Mouse (Mus musculus) embryo, embryonic 11.5 days (tissue): ENCODE measurements around the gene Gm4881.

ENCODE experiments used
- DNase-seq: peaks from one replicate; pipeline ENCODE4 v3.0.0-alpha.2; 2012; ENCODE audit warnings: low read depth, low spot score

The Gm4881 gene

DNA sequence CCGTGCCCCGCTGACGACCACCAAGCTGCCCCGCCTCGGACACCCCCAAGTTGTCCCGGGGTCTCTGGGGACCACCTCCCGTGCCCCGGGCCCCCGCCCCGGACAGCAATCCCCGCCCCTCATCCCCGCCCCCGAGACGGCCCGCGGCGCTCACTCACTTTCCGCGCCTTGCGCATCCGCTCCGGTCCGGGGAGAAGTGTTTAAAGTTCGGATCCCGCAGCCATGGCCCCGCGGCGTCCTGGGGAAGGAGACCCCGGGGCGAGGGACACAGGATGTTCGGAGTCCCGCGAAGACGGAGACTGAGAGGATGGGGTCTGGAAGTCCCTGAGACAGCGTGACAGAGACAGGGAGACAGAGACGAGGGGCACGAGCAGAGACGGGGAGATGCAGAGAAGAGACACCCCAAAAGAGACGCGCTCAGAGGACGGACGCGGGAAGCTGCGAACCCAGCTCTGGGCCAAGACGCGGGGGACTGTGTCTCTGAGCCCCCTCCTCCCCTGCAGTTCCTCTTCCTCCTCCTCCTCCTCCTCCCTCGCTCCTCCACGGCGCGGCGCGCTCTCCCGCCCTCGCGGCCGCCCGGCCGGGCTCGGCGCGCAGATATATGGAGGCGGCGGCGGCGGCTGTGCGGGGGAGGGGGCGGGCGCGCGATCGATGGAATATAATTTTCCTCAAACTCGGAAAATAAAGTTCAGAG, at the start of gene Gm4881:
TSS of gene Gm4881 (minus strand) at position 238 of the 694 bp plus-strand sequence.
- DNase-seq, result no peak

GRCm38 (mm10) chr7:24993081-24993480, 48.8 kb upstream of the Gm4881 start:
- no peak for DNase-seq

- no peak for DNase-seq
Measured at GRCm38 (mm10) chr7:24990478-24990877, 46.2 kb upstream of the Gm4881 start.

DNA sequence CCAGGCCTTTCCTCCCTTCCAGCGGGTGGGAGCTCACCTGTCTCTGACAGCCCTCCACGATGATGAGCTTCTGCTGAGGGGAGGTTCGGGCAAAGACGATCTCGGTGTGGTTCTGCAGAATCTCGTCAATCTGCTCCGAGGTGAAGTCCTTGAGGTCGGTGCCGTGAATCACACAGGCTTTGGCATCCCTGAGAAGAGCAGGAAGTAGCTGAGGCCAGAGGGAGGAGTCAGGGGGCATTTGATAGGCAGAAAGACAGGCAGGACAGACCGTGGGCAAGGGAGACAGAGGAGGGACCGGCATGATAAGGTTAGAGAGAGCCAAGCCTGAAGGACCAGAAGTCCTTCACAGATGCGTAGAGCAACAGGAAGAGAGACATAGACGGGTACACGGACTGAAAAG, 43.6 kb upstream of the Gm4881 start:
- DNase-seq, result no peak

- DNase-seq, result no peak
Measured at GRCm38 (mm10) chr7:24985799-24986198, 41.5 kb upstream of the Gm4881 start.

DNA sequence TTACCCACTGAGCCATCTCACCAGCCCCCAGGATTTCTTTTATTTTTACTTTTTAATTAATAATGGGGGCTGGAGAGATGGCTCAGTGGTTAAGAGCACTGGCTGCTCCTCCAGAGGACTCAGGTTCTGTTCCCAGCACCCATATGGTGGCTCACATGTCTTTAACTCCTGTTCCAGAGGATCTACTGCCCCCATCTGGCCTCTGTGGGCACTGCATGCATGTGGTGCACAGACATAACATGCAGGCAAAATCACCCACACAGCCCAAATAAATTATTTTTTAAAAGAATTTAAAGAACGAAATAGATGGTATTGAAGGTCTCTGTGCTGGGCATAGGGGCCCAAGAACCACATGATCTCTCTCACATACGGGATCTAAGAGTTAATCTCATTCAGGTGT, 40.0 kb upstream of the Gm4881 start:
- no peak for DNase-seq

GRCm38 (mm10) chr7:24983396-24983795, 39.1 kb upstream of the Gm4881 start:
- no peak for DNase-seq

DNA sequence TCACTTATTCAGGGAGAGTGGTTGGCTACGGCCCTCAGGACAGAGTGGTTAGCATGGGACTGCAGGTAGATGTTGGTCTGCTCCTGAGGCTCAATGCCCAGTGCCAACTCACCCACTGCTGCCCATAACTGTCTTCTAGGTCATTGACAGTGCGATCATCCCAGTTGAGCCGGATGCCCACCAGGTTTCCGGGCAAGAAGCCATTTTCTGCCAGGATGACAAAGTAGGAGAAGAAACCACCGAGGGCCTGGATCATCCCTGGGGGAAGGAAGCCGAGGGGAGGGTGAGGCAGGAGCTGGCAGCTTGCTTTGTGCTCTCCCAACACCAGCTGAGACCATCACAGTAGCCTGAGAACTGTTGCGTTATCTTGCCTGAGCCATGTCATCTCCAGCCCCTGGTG, 36.1 kb upstream of the Gm4881 start:
- no peak for DNase-seq

- DNase-seq, result no peak
Measured at GRCm38 (mm10) chr7:24978781-24979180, 34.5 kb upstream of the Gm4881 start.

DNA sequence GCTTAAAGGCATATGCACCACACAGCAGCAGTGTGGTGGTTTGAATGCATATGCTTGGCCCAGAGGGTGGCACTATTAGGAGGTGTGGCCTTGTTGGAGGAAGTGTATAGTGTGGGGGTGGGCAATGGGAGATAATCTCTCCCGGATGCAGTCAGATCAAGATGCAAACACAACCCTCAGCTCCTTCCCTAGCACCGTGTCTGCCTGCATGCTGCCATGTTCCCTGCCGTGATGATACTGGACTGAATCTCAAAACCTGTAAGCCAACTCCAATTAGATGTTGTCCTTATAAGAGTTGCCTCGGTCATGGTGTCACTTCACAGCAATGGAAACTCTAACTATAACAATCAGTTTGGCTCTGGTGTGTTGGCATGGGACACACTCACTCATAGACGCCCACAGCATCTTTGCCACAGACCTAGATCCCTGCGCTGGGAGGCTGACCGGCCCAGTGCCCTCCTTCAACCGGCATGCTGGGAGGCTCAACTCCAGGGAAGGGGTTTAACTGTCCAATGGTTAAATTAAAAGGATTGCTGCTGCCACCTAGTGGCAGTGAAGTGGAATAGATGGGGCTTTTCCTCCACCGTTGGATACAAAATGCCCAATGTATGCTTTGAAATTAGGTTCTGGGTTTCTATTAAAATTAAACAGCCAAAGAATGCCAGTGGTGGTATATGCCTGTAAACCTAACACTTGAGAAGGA, 30.8 kb upstream of the Gm4881 start:
- no peak for DNase-seq

- DNase-seq, result no peak
Measured at GRCm38 (mm10) chr7:24973902-24974301, 29.6 kb upstream of the Gm4881 start.

DNA sequence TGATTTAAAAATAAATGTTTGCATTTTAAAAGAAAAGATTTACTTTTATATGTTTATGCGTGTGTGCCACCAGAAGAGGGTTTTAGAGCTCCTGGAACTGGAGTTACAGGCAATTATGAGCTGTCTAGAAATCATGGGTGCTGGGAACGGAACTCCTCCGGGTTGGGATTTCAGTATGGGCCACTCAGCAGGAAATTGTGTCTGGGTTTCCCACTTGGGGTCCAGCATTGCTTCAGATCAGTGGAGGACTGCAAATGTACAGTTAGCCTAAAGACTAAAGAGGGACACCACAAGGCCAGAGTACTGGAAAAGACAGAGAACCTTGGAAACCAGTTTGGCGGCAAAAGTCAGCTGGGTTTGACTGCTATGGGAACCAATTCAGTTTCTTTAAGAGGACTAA, 28.9 kb upstream of the Gm4881 start:
- no peak for DNase-seq

DNA sequence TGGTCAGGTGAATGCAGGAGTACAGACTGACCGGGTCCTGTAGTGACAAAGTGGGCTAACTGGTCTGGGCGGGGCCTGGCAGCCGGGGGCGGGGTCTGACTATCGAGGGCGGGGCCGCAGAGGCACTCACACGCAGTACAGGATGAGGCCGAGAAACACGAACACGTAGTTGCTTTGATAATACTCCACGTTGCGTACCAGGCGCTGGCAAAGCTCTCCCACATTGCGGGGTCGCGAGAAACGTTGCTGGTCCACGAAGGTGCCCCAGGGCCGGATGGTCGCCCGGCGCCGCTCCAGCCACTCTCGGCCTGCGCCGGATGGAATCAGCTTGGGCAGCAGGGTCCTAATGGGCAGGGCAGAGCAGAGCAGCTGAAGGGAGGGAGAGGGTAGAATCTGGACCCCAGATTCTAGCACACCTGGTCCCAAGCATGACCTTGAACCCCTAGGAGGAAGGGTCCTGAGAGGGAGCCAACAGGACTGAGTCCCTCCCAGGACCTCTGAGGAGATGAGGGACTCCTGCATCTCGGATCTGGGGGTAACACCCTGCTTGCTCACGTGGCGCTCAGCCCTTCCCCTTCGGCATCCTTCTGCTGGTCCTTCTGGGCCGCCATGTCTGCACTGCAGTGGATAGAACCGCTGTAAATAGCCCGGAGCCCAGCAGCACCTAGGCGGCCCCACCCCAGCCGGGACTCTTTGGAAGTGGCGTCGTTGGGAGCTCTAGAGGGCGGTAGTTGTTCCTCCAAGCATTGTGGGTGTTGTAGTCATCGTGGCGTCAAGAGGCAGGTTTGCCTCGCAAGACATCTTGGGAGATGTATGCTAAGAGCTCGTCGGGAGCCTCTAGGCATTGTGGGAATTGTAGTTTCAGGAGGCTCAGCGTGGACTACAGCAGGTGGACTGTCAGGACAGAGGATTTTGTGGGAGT, 27.9 kb upstream of the Gm4881 start, which contains the start of gene Rabac1:
TSS of gene Rabac1 (minus strand) at position 783 of the 922 bp plus-strand sequence.
- DNase-seq, result peak; percentile 85

DNA sequence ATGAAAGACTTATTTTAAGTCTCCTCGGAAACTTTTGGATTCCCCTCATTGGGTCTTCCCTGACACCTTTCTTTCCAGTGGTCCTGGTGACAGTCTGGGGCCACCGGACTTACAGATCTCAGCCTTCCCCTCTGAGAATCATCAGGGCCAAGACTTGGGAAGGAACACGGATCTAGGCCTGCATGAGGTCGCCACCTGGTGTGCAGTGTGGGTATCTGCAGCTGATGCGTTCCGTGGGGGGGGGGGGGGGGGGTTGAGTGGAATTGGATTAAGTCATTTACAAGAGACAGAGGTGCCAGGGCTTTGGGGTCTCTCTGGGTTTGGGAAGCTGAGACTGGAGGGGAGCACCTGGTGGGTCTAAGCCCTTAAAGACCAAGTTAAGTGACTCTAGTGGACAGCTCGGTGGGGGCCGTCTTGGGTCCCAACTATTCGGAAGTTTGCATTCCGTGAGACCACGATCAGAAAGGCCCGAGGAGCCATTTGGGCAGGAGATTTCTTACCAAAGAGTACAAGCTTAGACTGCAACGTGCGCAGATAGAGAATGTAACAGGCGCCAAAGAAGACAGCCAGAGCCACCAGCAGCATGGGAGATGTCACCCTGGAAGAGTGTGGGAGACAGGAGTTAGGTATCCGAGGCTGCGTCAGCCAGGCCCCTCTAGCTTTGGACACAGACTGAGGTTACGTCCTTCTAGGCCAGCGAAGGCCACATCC, 27.1 kb upstream of the Gm4881 start:
- no peak for DNase-seq

DNA sequence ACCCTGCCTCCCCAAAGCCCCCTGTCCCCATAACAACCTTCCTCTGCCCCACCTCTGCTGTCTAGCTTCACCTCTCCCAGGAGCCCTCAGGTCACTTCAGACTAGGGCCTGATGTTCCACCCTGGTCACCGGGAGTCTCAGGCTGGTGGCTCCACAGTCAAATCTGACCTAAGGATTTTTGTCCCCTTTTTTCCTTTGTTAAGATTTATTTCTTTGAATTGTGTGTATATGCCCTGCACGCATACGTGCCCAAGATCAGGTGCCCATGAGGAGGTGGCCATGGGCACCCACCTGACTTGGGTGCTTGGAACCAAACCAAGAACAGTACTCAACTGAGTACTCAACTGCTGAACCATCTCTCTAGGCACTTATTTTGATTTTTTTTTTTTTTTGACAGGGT, 26.0 kb upstream of the Gm4881 start:
- DNase-seq, result no peak

DNA sequence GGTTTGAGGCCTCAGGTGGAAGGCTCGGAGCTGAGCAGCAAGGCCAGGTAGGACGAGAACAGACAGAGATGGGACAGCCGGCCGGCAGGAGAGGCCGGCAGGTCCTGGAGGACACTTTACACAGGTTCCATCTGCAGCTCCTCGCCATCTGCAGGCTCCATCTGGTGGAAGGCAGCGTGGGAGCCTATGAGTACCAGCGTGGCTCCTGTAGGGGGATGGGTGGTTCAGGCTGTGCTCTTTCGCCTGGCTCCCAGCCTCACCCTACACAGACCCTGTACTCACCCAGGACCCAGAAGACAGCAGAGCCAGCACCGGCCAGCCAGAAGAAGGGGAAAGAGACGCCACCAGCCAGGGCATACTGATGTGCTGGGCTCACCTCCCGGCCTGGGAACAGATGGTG, 25.5 kb upstream of the Gm4881 start:
- DNase-seq, result no peak

- no peak for DNase-seq
Measured at GRCm38 (mm10) chr7:24968463-24968862, 24.2 kb upstream of the Gm4881 start.

DNA sequence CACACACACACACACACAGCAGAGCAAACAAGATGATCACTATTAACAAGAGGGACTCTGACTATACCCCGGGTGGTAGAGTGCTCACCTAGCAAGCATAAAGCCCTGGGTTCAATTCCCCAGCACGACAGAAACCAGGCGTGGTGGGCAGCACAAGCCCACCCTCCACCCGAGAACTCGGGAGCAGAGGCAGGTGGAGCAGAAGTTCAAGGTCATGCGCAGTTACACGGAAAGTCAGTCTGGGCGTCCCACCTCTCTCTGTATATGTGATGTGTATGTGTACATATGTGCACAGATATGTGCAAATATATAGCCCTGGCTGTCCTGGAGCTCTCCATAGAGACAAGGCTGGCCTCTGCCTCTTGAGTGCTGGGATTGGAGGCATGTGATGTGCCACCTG, 23.7 kb upstream of the Gm4881 start:
- no peak for DNase-seq

GRCm38 (mm10) chr7:24964897-24965535, 20.7 kb upstream of the Gm4881 start:
- DNase-seq, result peak; percentile 73

- DNase-seq, result no peak
Measured at GRCm38 (mm10) chr7:24964288-24964687, 20.0 kb upstream of the Gm4881 start.

DNA sequence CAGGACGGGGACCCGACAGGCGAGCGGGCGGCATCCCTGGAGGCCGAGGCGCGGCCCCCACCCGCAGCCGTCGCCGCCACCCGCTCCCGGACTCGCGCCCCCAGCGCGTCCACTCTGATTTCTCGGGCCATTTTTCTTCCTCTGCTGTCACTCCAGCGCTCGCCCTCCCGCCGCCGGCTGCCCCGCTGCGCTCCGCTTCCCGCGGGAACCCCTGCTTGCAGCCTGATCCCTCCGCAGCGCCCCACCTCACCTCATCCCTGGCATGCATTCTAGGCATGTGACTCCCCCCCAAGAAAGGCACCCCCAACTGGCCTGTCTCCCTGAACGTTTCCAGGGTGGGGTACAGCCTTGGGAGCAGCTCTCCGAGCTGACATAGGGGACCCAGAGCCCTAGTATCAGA, 10.9 kb upstream of the Gm4881 start:
- DNase-seq, result no peak
